Mouse (Mus musculus) thymus, postnatal 36 days (tissue): ENCODE data around the gene Shld2.
"Not testable (repeated sequence)": the region's sequence is repeated elsewhere in the genome, so short reads cannot be mapped to it uniquely, and the experiment has no call there.

Experiments
- DNase-seq, 2 experiments: peaks; one replicate each; pipeline ENCODE4 v3.0.0; 2022; ENCODE audit warnings: mixed read lengths in 2 of 2

The Shld2 gene

GRCm38 (mm10) chr14:34275225-34275624, 35.1 kb downstream of the Shld2 start:
- no peak for DNase-seq

GRCm38 (mm10) chr14:34274141-34274540, 36.2 kb downstream of the Shld2 start:
- no peak for DNase-seq

GRCm38 (mm10) chr14:34273280-34273679, 37.0 kb downstream of the Shld2 start:
- DNase-seq: no peak

- DNase-seq: no peak
These were observed 42.2 kb downstream of the Shld2 start for GRCm38 (mm10) chr14:34268046-34268445.

- not testable (repeated sequence) for DNase-seq
These were observed 51.8 kb downstream of the Shld2 start for GRCm38 (mm10) chr14:34258525-34258924.

GRCm38 (mm10) chr14:34253261-34253660, 57.0 kb downstream of the Shld2 start:
- no peak for DNase-seq

GRCm38 (mm10) chr14:34252470-34253145, 57.7 kb downstream of the Shld2 start:
- DNase-seq: no peak

- DNase-seq: no peak
These were observed 69.6 kb downstream of the Shld2 start for GRCm38 (mm10) chr14:34240676-34241075.

- no peak for DNase-seq
These were observed 70.0 kb downstream of the Shld2 start for GRCm38 (mm10) chr14:34240263-34240662.

GRCm38 (mm10) chr14:34234630-34235380, 75.5 kb downstream of the Shld2 start:
- DNase-seq: peak; percentile 8 to 13

- no peak for DNase-seq
These were observed 76.4 kb downstream of the Shld2 start for GRCm38 (mm10) chr14:34233846-34234245.

GRCm38 (mm10) chr14:34232866-34233680, 77.2 kb downstream of the Shld2 start:
- no peak for DNase-seq

- DNase-seq: no peak
These were observed 78.0 kb downstream of the Shld2 start for GRCm38 (mm10) chr14:34232340-34232739.

GRCm38 (mm10) chr14:34228830-34229506, 81.3 kb downstream of the Shld2 start:
- no peak for DNase-seq

GRCm38 (mm10) chr14:34227981-34228380, 82.3 kb downstream of the Shld2 start:
- no peak for DNase-seq

GRCm38 (mm10) chr14:34226566-34226965, 83.7 kb downstream of the Shld2 start:
- no peak for DNase-seq

- no peak for DNase-seq
These were observed 84.3 kb downstream of the Shld2 start for GRCm38 (mm10) chr14:34225986-34226385.

- no peak for DNase-seq
These were observed 86.9 kb downstream of the Shld2 start for GRCm38 (mm10) chr14:34223362-34223898.

GRCm38 (mm10) chr14:34221416-34222077, 88.7 kb downstream of the Shld2 start:
- no peak for DNase-seq

GRCm38 (mm10) chr14:34220426-34220825, 89.9 kb downstream of the Shld2 start:
- DNase-seq: no peak

GRCm38 (mm10) chr14:34219786-34220198, 90.5 kb downstream of the Shld2 start:
- DNase-seq: no peak

GRCm38 (mm10) chr14:34219295-34219694, 91.0 kb downstream of the Shld2 start, which contains the start of gene Syt15:
Gene Syt15, plus strand, starts transcription at chr14:34219595.
- no peak for DNase-seq
